Mouse (Mus musculus) neutrophil, adult 5-6 weeks (primary cell): ENCODE measurements around the gene Slc46a1. TPM values are rescaled to one million over a fixed set of nuclear protein-coding genes. Genes with fewer than 3 reads are reported as not detected.

Experiments
- ATAC-seq: fragments of 151-379, 151-347 bp; 2 replicates; pipeline ENCODE4 v1.8.0; 2017; ENCODE audit warnings: mild to moderate bottlenecking, moderate TSS enrichment; ENCODE audit not compliant: insufficient number of reproducible peaks, poor library complexity, low FRiP score, severe bottlenecking; ENCODE audit errors: extremely low read depth
- total RNA-seq: library from RNA; stranded (forward); fragments of 200-1000 nt; gene quantifications from 2 replicates; pipeline ENCODE4 v1.2.3, GENCODE M21; 2017

Gene Slc46a1
- total RNA-seq: not detected in 2 replicates

DNA sequence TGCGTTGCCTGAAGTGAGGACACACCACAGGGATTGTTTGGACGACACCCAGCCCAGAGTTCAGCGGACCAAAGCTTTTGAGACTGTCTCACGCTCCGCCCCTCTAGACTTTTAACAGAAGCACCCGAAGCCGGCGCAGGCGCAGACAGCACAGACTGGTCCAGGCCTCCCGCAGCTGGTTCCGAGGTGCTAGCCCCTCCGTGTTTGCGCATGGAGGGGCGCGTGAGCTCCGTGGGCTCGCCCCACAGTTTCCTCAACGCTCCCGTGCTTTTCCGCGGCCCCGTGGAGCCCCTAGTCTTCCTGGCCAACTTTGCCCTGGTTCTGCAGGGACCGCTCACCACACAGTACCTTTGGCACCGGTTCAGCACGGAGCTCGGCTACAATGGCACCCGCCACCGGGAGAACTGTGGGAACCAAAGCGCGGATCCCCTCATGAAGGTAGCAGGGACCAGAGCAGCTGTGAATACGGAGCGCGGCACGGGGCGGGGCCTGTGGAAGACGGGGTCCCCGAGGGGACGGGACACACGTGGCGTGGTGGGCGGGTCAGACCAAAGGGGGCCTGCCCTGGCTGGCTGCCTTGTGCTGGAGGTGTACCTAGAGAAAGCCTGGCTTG lies at the start of gene Slc46a1:
Slc46a1 (plus strand) TSS at position 130 of the 613 bp plus-strand sequence.
- peak; percentile 36 for ATAC-seq

DNA sequence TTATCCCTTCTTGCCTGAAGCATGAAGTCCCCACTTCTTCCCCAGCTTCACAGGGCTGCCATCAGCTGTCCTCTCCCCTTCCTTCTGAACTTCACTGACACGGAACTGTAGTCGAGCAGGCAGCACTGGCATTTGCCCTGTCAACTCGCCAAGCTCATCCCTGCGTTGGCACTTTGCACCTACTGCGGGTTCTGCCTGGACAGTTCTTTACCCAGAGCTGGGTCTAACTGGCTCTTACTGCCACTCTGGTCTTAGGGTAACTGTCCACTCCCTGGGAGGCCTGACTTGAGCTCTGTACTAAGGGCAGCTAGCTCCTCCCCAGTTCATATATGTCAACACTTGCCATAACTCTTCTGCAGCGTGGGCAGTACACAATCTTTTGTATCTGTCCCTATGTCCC lies 48.6 kb upstream of the Slc46a1 start:
- ATAC-seq: no peak

DNA sequence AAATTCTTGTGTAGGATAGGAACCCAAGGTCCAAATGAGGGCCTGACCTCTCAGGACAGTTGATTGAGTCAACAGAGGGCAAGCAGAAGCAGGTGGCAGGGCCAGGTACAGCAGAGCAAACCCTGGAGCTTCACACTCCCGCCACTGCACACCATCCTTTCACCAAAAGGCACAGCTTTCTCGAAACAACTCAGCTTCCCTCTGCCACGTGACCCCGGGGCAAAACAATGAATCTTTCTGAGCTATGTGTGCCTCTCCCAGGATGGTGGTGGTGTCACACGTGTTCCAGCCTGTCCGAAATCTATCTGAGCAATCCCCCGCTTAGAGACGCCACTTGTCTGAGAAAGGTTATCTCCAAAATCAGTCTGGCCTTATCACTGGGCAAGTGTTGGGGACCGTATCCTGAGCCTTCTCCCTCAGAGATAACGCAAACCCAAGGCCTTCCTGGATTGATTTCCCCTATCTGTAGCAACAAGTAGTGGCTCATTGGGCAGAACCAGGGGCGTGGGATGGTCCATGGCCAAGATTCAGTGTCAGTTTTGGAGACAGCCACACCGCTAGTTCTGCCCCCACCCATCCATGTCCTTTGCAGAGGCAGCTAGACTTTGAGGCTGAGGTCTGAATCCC lies 45.1 kb upstream of the Slc46a1 start:
- ATAC-seq: no peak

DNA sequence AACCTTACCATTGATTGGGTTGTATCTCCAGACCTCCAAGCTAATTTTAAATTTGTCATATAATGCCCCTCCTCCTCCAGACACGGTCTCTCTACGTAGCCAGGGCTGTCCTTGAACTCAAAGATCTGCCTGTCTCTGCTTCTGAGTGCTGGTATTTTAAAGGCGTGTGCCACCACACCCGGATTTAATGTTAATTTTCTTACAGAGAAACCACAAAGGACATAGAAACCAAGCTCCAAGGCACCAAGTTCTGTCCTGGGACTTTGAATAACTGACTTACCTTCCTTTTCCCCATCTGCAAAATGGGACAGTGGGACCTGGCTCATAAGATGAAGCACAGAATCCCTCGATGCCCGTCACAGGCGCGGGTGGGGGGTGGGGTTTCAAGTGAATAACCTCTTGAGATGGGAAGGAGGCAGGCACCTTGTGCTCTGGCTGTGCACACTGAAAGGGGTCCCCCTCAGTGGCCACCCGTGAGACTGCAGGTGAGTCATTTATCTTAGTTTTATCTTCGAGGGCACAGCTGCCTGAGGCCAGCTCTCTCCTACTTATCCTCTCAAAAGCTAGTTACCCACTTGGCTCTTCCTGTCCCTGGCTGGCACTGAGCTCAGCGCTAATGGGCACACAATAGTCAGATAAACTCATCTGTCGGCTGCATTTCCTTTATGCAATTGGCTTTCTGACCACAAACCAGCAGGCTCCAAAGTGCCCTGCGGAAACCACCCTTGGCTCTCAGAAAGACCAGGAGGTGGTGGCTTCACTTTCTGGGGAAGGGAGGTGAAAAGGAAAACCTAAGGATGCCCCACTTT lies 44.1 kb upstream of the Slc46a1 start:
- no peak for ATAC-seq

DNA sequence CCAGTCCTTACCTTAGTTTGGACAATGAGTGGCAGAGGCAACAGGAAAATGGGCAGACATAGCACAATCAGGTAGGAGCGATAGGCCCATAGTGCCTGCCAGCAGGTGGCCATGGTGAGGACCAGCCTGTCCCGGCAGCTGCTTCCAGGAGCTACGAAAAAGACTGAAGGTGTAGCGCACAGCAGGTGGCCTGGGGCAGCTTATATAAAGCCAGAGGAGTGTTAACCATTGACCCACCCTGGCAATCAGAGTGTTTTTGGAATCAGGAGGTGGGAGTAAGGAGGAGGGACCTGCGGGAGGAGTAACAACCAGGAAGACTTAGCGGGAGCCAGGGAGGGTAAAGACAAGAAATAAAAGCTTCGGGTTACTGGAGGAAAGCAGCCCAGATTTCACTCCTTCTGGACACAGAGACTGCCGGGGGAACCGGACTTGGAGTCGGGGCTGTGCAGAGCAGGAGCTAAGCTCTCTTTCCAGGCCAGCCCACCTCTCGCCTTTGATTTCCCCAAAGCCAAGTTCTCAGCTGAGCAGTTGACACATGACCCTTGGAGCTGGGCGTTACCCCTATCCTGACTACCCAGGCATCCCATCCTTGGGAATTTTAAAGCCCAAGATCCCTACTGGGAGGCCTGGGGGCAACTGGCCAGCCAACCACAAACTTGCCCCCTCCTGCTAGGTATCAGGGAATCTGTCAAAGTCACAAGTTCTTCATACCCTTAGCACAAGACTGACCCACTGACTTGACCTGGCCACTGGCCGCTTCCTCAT lies 43.3 kb upstream of the Slc46a1 start, which contains the start of gene Slc13a2:
Slc13a2 (minus strand) TSS at position 163 of the 765 bp plus-strand sequence.
- no peak for ATAC-seq

DNA sequence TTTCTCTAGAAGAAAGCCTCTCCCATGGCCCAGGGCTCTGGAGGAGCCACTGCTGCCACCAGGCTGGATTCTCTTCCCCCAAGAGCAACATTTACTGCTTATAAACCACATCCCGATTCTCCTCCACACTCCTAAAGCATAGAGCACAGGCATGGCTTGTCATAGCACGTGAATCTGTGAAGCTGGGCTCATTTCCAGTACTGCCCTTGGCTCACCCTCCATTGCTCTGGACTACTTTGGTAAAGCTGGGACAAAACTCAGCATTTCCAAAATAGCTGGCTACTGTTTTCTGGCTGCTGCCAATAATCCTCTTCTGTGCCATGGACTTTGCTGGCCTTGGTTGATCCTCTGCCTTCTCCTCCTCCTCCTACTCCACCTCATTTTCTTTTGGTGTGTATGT lies 41.1 kb upstream of the Slc46a1 start:
- ATAC-seq: no peak

DNA sequence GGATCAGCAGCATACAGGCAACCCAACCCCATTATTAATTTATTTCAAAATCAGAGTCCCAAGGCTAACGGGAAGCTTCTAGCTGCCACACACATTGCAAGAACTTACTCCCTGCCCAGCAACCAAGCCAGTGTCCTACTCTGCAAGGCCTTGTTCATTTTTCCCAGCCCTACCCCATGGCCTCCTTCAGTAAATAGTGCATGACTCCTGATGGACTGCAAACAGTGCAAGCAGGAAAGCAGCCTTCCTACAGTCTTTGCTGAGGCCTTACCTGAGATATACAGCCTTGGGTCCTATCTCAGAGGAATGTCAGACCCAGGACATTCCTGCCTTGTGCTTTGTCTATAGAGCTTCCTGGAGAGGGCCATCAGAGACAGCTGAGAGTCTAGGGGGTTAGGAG lies 39.9 kb upstream of the Slc46a1 start:
- ATAC-seq: no peak

DNA sequence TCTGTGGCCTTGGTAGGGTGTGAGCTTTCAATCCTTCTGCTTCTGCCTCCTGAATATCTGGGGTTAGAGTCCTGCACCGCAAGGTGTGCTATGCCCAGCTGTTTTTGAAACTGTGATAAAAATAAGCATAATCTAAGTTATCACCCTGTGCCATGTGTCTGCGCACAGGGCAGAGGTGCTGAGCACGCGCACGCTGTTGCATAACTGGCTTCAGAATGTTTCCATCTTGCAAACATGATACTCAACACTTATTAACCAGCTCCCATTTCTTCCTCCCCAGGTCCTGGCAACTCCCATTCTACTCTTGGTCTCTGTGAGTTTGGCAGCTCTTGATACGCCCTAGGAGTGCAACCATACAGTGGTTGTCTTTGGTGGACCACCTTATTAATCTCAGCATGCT lies 37.8 kb upstream of the Slc46a1 start:
- no peak for ATAC-seq

DNA sequence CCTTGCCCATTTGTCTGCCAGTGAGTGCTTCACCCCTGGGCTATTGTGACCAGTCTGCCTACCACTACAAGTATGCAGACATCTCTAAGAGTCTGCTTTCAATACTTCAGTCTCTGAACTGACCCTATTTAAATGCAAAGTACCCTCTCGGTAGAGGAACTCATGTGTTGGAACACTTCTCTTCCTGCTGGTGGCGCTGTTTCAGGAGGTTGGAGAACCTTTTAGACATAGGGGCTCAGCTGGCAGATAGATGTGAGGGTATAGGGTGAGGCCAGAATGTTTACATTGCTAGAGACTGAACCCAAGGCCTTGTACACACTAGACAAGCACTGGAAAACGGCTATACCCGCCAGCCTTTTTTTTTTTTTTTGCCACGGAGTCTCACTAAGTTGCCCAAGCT lies 37.2 kb upstream of the Slc46a1 start:
- ATAC-seq: no peak

DNA sequence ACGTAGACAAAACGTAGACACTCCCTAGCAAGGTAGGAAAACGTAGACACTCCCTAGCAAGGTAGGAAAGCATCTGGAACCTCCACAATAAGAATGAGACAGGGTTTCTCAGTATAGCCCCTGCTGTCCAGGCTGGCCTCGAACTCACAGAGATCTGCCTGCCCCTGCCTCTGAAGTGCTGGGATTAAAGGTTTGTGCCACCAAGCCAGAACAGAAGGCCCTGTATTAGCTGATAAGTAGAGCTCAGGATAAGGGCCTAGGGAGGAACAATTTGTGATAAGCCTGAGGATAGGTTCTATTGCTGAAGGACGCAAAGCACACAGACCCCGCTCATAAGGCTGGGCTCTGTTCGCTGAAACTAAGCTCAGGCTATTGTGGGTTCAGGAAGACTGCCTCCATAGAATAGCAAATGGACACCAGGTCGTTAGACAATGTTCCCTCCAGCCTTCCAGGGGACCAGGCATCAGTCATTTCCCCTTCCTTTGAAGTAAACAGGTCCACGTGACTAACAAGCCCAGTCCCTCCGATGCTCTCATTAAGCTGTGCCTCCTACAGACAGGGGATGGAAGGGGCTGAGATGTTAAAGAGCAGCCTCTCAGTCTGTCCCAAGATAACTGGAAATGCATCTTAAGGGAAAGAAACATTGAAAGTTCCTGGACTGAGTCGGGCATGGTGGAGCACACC lies 35.2 kb upstream of the Slc46a1 start:
- ATAC-seq: no peak

DNA sequence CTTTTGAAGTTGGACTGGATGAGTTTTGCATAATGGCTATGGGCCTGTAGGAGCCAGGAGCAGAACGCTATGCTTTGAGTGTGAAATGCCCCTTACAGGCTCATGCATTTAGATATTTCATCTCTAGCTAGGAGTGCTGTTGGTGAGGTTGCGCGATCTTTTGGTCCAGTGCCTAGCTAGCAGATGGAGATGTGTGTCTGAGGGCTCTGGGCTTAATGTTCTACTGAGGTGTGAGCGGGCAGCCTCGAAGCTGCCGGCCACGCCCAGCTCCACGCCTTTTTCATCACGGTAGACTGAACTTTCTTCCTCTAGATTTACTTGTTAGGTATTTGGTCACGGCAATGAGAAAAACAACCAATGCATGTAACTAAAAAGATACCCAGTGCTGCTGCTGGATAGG lies 34.3 kb upstream of the Slc46a1 start:
- no peak for ATAC-seq

DNA sequence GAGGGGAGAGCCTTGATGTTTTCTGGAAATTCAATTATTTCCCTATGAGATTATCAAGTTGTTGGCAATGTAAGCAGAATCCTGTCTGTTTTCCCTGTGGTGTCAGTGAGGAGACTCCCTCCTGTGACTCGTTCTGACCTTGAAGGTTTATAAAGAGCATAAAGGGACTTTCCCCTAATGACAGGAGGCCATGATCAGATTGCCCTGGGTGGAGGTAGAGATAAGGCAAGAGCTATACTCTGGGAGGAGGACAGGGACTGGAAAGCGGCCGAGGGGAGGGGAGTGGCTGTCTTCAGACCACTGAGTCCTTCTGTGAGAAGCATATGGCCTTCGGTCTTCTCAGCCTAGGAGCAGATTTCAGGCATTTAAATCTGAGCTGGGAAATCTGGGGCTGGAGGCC lies 31.4 kb upstream of the Slc46a1 start:
- ATAC-seq: no peak

DNA sequence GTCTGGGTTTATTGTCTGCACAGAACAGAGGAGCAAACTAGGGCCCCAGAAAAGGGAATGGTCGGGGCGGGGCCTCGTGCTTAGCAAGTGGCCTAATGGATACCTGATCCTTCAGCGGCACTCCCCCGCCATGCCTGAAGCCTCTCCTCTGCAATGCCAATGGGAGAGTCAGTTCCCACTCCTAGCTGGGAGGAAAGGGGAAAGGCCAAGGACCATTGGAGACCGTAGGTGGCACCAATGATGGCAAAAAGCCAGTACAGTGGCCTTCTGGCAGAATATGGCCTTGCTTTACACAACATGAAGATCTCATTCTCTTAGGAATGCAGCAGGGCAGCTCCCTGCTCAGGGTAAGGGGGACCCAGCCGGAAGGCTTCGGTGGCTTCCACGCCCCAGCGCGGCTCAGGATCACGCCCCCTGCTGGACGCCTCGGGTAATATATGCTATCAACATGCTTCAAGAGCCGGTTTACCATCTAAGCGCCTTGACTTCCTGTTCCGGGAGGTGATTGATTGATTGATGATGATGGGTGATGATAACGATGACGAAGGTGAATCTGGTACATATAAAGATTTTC lies 29.6 kb upstream of the Slc46a1 start:
- no peak for ATAC-seq

DNA sequence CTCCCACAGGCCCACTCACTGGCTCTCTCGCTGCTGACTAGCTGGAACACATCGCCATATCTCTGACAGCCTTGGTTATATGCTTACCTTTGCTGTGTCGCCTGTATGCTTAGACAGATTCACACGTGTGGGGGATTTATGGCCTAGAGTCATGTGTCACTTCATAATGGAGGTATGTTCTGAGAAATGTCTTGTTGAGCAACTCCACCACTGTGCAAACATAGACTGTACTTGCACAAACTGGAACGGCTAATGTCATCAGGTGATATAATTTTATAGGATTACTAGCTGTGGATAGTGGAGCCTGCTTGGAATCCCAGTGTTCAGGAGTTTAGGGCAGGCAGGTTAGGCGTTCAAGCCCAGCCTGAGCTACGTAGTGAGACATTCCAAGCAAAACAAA lies 28.3 kb upstream of the Slc46a1 start:
- ATAC-seq: no peak

DNA sequence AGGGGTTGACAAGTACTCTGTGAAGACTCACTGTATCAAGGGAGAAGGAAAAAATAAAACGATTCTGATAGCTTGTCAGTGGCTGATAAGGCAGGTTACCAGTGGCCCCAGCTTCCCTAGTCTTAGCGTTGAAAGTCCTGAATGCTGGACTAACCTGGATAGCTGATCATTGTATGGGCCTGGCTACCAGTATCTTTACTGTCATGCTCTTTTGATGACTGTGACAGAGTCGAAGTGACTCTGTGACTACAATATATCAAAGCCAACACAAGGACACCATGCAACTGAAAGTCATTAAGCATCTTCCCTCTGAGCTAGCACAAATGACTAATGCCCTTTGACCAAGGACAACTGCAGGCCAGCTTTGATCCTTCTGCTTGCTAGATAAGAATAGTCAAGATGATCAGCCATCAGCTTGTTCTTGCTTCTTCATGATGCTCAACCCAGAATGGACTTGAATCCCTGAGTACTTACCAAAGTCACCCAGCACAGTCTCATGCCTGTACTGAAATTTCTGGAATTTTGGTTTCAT lies 27.0 kb upstream of the Slc46a1 start:
- no peak for ATAC-seq

DNA sequence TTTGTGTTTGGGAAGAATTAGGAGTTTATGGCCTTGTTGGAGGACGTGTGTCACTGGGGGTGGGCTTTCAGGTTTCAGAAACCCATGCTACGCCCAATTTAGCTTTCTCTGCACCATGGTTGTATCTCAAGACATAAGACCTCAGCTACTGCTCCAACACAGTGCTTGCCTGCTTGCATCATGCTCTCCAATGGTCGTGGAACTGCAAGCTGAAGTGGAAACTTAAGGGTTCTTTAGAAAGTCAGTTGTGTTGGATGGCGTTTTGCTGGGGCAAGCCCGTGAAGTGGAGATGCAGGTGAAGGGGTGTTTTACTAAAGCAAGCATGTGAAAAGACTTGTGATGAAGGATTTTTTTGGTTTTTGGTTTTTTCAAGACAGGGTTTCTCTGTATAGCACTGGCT lies 22.4 kb upstream of the Slc46a1 start:
- ATAC-seq: no peak

DNA sequence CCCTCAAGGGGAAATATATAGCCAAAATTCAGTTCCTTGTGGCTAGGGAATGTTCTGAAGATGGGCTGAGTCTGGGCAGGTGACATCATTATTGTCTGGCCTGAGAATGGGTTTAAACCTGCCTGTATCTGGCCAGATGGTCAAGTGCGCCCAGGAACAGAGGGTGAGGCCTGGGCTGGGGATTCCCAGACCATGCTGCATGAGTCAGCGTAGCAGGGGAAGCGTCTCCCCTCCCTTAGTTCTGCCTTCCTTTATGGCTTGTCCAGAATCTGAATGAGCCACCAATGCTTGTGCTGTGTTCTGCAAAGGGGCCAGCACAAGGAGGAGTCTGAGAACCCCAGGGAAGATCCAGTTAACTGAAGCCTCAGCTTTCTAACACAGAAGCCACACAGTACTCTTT lies 18.3 kb upstream of the Slc46a1 start:
- no peak for ATAC-seq

DNA sequence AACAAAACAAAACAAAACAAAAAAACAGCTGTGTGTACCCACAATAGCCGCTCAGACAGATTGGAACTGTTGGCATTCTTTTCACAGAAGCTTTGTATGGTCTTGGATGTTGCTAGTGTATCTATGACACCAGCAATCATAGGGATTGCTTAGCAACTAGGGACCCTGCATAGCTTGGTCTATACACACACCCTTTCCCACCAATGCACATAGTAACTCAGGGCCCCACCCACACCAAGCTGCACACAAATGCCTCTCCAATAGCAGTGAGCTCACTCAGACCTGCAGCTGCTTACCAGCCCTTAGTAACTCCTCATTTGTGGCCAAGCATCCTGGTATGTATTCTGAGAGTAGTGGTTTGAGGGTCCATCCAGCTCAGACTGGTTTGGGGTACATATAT lies 17.3 kb upstream of the Slc46a1 start:
- ATAC-seq: no peak
